Mouse (Mus musculus): ENCODE results near the gene Fxyd5. TPM values are rescaled to one million over a fixed set of nuclear protein-coding genes. Genes with fewer than 3 reads are reported as not detected.
A peak's percentile ranks its signal among the peaks of the same experiment; 100 is the strongest.

The Fxyd5 gene
- polyA plus RNA-seq, 1 experiment from 2014 or later: 23.3 TPM

GRCm38 (mm10) chr7:31072326-31072725 is 30.0 kb upstream of the Fxyd5 start:
- no peaks in the 10 kb centered on the region for H3K27me3 ChIP-seq (ENCODE audit: control insufficient read depth, insufficient read depth, low read length)
- no peak overlapping the region for H3K27ac ChIP-seq (ENCODE audit: low read depth, low read length)
- H3K36me3 ChIP-seq (ENCODE audit: control insufficient read depth, insufficient read depth, low read length): no peaks in the 10 kb centered on the region
- H3K4me1 ChIP-seq (ENCODE audit: control insufficient read depth, insufficient read depth, low read length): peaks cover 17% of the 10 kb centered on the region; the same call in 1 of the 2 replicates
- H3K9ac ChIP-seq (ENCODE audit: low read depth, low read length): no peak overlapping the region
- 0 out of 2 replicates have a peak, but pooled peaks have one; percentile 5 for ATAC-seq (ENCODE audit: low FRiP score, low TSS enrichment)
- H3K4me3 ChIP-seq (ENCODE audit: low read length): no peak overlapping the region
- H3K4me2 ChIP-seq (replicated peaks; ENCODE audit: low read depth, low read length): no peak overlapping the region
- WGBS: 18% methylated on average over 9 of the region's 9 CpGs
- no peaks in the 10 kb centered on the region for H3K9me3 ChIP-seq (ENCODE audit: control insufficient read depth, low read length)

GRCm38 (mm10) chr7:31070324-31070723 is 28.0 kb upstream of the Fxyd5 start:
- 83% methylated on average over 6 of the region's 6 CpGs for WGBS
- ATAC-seq (ENCODE audit: low FRiP score, low TSS enrichment): no peak
- no peak overlapping the region for H3K27ac ChIP-seq (ENCODE audit: low read depth, low read length)

GRCm38 (mm10) chr7:31069491-31069890 is 27.2 kb upstream of the Fxyd5 start:
- no peak for ATAC-seq (ENCODE audit: low FRiP score, low TSS enrichment)
- H3K4me3 ChIP-seq (ENCODE audit: low read length): no peak overlapping the region
- WGBS: 86% methylated on average over 14 of the region's 14 CpGs
- peaks cover 18% of the 10 kb centered on the region; the same call in 1 of the 2 replicates for H3K4me1 ChIP-seq (ENCODE audit: control insufficient read depth, insufficient read depth, low read length)
- no peak overlapping the region for H3K9ac ChIP-seq (ENCODE audit: low read depth, low read length)
- H3K9me3 ChIP-seq (ENCODE audit: control insufficient read depth, low read length): no peaks in the 10 kb centered on the region
- H3K4me2 ChIP-seq (replicated peaks; ENCODE audit: low read depth, low read length): no peak overlapping the region
- H3K27me3 ChIP-seq (ENCODE audit: control insufficient read depth, insufficient read depth, low read length): no peaks in the 10 kb centered on the region
- no peak overlapping the region for H3K27ac ChIP-seq (ENCODE audit: low read depth, low read length)
- H3K36me3 ChIP-seq (ENCODE audit: control insufficient read depth, insufficient read depth, low read length): no peaks in the 10 kb centered on the region

More at GRCm38 (mm10) chr7:31070324-31070723, 28.0 kb upstream of the Fxyd5 start:
- H3K27me3 ChIP-seq (ENCODE audit: control insufficient read depth, insufficient read depth, low read length): no peaks in the 10 kb centered on the region
- H3K4me3 ChIP-seq (ENCODE audit: low read length): no peak overlapping the region
- no peaks in the 10 kb centered on the region for H3K36me3 ChIP-seq (ENCODE audit: control insufficient read depth, insufficient read depth, low read length)
- no peak overlapping the region for H3K4me2 ChIP-seq (replicated peaks; ENCODE audit: low read depth, low read length)
- H3K9me3 ChIP-seq (ENCODE audit: control insufficient read depth, low read length): no peaks in the 10 kb centered on the region
- peaks cover 18% of the 10 kb centered on the region; the same call in 1 of the 2 replicates for H3K4me1 ChIP-seq (ENCODE audit: control insufficient read depth, insufficient read depth, low read length)
- no peak overlapping the region for H3K9ac ChIP-seq (ENCODE audit: low read depth, low read length)

- ATAC-seq (ENCODE audit: low FRiP score, low TSS enrichment): peak; percentile 13; the same call in 1 of the 2 replicates
- Histone ChIP-seq H3K4me3 (ENCODE audit: low read length) (no peak overlapping the region), H3K27me3 (ENCODE audit: control insufficient read depth, insufficient read depth, low read length) (no peaks in the 10 kb centered on the region), H3K4me1 (ENCODE audit: control insufficient read depth, insufficient read depth, low read length) (peaks cover 16% of the 10 kb centered on the region; the same call in 1 of the 2 replicates), H3K4me2 (replicated peaks; ENCODE audit: low read depth, low read length) (no peak overlapping the region), H3K9me3 (ENCODE audit: control insufficient read depth, low read length) (no peaks in the 10 kb centered on the region), H3K27ac (ENCODE audit: low read depth, low read length) (no peak overlapping the region), H3K36me3 (ENCODE audit: control insufficient read depth, insufficient read depth, low read length) (no peaks in the 10 kb centered on the region), H3K9ac (ENCODE audit: low read depth, low read length) (no peak overlapping the region)
- WGBS: 46% methylated on average over 5 of the region's 5 CpGs
Observed at GRCm38 (mm10) chr7:31067836-31068235, 25.6 kb upstream of the Fxyd5 start.

- H3K9ac ChIP-seq (ENCODE audit: low read depth, low read length): no peak overlapping the region
- no peaks in the 10 kb centered on the region for H3K9me3 ChIP-seq (ENCODE audit: control insufficient read depth, low read length)
- ATAC-seq (ENCODE audit: low FRiP score, low TSS enrichment): no peak
- H3K27ac ChIP-seq (ENCODE audit: low read depth, low read length): no peak overlapping the region
- no peak overlapping the region for H3K4me3 ChIP-seq (ENCODE audit: low read length)
- H3K4me2 ChIP-seq (replicated peaks; ENCODE audit: low read depth, low read length): no peak overlapping the region
- 86% methylated on average over 12 of the region's 12 CpGs for WGBS
- 0 out of 2 replicates have a peak, but pooled peaks cover 7% of the 10 kb centered on the region for H3K4me1 ChIP-seq (ENCODE audit: control insufficient read depth, insufficient read depth, low read length)
- H3K36me3 ChIP-seq (ENCODE audit: control insufficient read depth, insufficient read depth, low read length): no peaks in the 10 kb centered on the region
- H3K27me3 ChIP-seq (ENCODE audit: control insufficient read depth, insufficient read depth, low read length): no peaks in the 10 kb centered on the region
Observed at GRCm38 (mm10) chr7:31063074-31063560, 20.8 kb upstream of the Fxyd5 start.

GRCm38 (mm10) chr7:31060621-31061010 is 18.3 kb upstream of the Fxyd5 start:
- Histone ChIP-seq H3K9ac (ENCODE audit: low read depth, low read length) (no peak overlapping the region), H3K4me1 (ENCODE audit: control insufficient read depth, insufficient read depth, low read length) (0 out of 2 replicates have a peak, but pooled peaks cover 3% of the 10 kb centered on the region), H3K4me3 (ENCODE audit: low read length) (no peak overlapping the region), H3K9me3 (ENCODE audit: control insufficient read depth, low read length) (no peaks in the 10 kb centered on the region), H3K4me2 (replicated peaks; ENCODE audit: low read depth, low read length) (no peak overlapping the region), H3K36me3 (ENCODE audit: control insufficient read depth, insufficient read depth, low read length) (no peaks in the 10 kb centered on the region), H3K27ac (ENCODE audit: low read depth, low read length) (no peak overlapping the region), H3K27me3 (ENCODE audit: control insufficient read depth, insufficient read depth, low read length) (no peaks in the 10 kb centered on the region)
- WGBS: 89% methylated on average over 7 of the region's 7 CpGs
- ATAC-seq (ENCODE audit: low FRiP score, low TSS enrichment): no peak

- H3K4me3 ChIP-seq (ENCODE audit: low read length): no peak overlapping the region
- peaks cover 8% of the 10 kb centered on the region; the same call in 1 of the 2 replicates for H3K4me1 ChIP-seq (ENCODE audit: control insufficient read depth, insufficient read depth, low read length)
- no peak for ATAC-seq (ENCODE audit: low FRiP score, low TSS enrichment)
- H3K36me3 ChIP-seq (ENCODE audit: control insufficient read depth, insufficient read depth, low read length): no peaks in the 10 kb centered on the region
- H3K9ac ChIP-seq (ENCODE audit: low read depth, low read length): no peak overlapping the region
- no peaks in the 10 kb centered on the region for H3K27me3 ChIP-seq (ENCODE audit: control insufficient read depth, insufficient read depth, low read length)
- no peak overlapping the region for H3K4me2 ChIP-seq (replicated peaks; ENCODE audit: low read depth, low read length)
- WGBS: 71% methylated on average over 11 of the region's 11 CpGs
- H3K9me3 ChIP-seq (ENCODE audit: control insufficient read depth, low read length): no peaks in the 10 kb centered on the region
- no peak overlapping the region for H3K27ac ChIP-seq (ENCODE audit: low read depth, low read length)
Observed at GRCm38 (mm10) chr7:31059919-31060620, 17.8 kb upstream of the Fxyd5 start.

- H3K9me3 ChIP-seq (ENCODE audit: control insufficient read depth, low read length): no peaks in the 10 kb centered on the region
- H3K27ac ChIP-seq (ENCODE audit: low read depth, low read length): no peak within 1 kb of the TSS
- no peaks in the 10 kb centered on the region for H3K27me3 ChIP-seq (ENCODE audit: control insufficient read depth, insufficient read depth, low read length)
- peaks cover 17% of the 10 kb centered on the region for H3K4me1 ChIP-seq (ENCODE audit: control insufficient read depth, insufficient read depth, low read length)
- WGBS: 0% methylated on average over 2 of the region's 2 CpGs
- no peak within 1 kb of the TSS for H3K9ac ChIP-seq (ENCODE audit: low read depth, low read length)
- ATAC-seq (ENCODE audit: low FRiP score, low TSS enrichment): peak; percentile 63
- no peak within 1 kb of the TSS for H3K4me2 ChIP-seq (replicated peaks; ENCODE audit: low read depth, low read length)
- no peak within 1 kb of the TSS for H3K4me3 ChIP-seq (ENCODE audit: low read length)
- H3K36me3 ChIP-seq (ENCODE audit: control insufficient read depth, insufficient read depth, low read length): no peaks in the 10 kb centered on the region
Observed at GRCm38 (mm10) chr7:31059108-31059507, 16.8 kb upstream of the Fxyd5 start, which contains the start of gene Lgi4. Lgi4 (plus strand) TSS chr7:31059342.

GRCm38 (mm10) chr7:31058211-31058610 is 15.9 kb upstream of the Fxyd5 start:
- no peak for ATAC-seq (ENCODE audit: low FRiP score, low TSS enrichment)
- WGBS: 87% methylated on average over 6 of the region's 6 CpGs
- Histone ChIP-seq H3K4me3 (ENCODE audit: low read length) (no peak overlapping the region), H3K27me3 (ENCODE audit: control insufficient read depth, insufficient read depth, low read length) (peaks cover 3% of the 10 kb centered on the region), H3K27ac (ENCODE audit: low read depth, low read length) (no peak overlapping the region), H3K4me2 (replicated peaks; ENCODE audit: low read depth, low read length) (no peak overlapping the region), H3K9ac (ENCODE audit: low read depth, low read length) (no peak overlapping the region), H3K36me3 (ENCODE audit: control insufficient read depth, insufficient read depth, low read length) (no peaks in the 10 kb centered on the region), H3K4me1 (ENCODE audit: control insufficient read depth, insufficient read depth, low read length) (peaks cover 18% of the 10 kb centered on the region), H3K9me3 (ENCODE audit: control insufficient read depth, low read length) (no peaks in the 10 kb centered on the region)
